Mouse (Mus musculus): ENCODE data around the gene Ripk3.

- TF ChIP-seq POLR2A (IDR thresholded peaks at IDR 0.05; ENCODE audit: borderline replicate concordance, extremely low read depth, low read depth, low read length) (no peak), CTCF (IDR thresholded peaks at IDR 0.05; ENCODE audit: insufficient read depth, low read length) (no peak)
These were observed 9.0 kb downstream of the Ripk3 start for GRCm38 (mm10) chr14:55779656-55780055.

Measured in lung, adult 2 months (tissue).